Mouse (Mus musculus) splenic B cell, adult 2 months (primary cell): Measurements from ENCODE around the gene Abcc6.
A peak's percentile ranks its signal among the peaks of the same experiment; 100 is the strongest.
"Not testable (repeated sequence)": the region's sequence is repeated elsewhere in the genome, so short reads cannot be mapped to it uniquely, and the experiment has no call there.

Experiments
- DNase-seq: peaks from one replicate; pipeline ENCODE4 v3.0.0-alpha.2; 2011; ENCODE audit warnings: low read depth, low spot score
- H3K27me3 ChIP-seq: 2 replicates; pipeline ENCODE4 v1.6.1; 2012; ENCODE audit warnings: mild to moderate bottlenecking, low read length, moderate library complexity, mixed read lengths; ENCODE audit not compliant: control insufficient read depth, poor library complexity, insufficient read depth, severe bottlenecking
- H3K36me3 ChIP-seq: 2 replicates; pipeline ENCODE4 v1.6.1; 2012; ENCODE audit warnings: mild to moderate bottlenecking, low read length, moderate library complexity, mixed read lengths; ENCODE audit not compliant: control insufficient read depth, poor library complexity, insufficient read depth, severe bottlenecking

Gene Abcc6

GRCm38 (mm10) chr7:45935114-45935513 is 95.0 kb downstream of the Abcc6 start:
- H3K36me3 ChIP-seq, result no peaks in the 10 kb centered on the region
- H3K27me3 ChIP-seq, result no peaks in the 10 kb centered on the region
- DNase-seq, result peak; percentile 90

- DNase-seq, H3K36me3 ChIP-seq, H3K27me3 ChIP-seq: not testable (repeated sequence)
Measured at GRCm38 (mm10) chr7:45933766-45934165, 96.3 kb downstream of the Abcc6 start.

- no peak for DNase-seq
- Histone ChIP-seq H3K36me3 (no peaks in the 10 kb centered on the region), H3K27me3 (no peaks in the 10 kb centered on the region)
Measured at GRCm38 (mm10) chr7:45929688-45930087, 100.4 kb downstream of the Abcc6 start.

GRCm38 (mm10) chr7:45928626-45929295 is 101.3 kb downstream of the Abcc6 start:
- H3K27me3 ChIP-seq, result no peaks in the 10 kb centered on the region
- no peak for DNase-seq

GRCm38 (mm10) chr7:45924429-45924816 is 105.7 kb downstream of the Abcc6 start:
- Histone ChIP-seq H3K27me3 (no peaks in the 10 kb centered on the region), H3K36me3 (no peaks in the 10 kb centered on the region)
- DNase-seq, result peak; percentile 65

More at GRCm38 (mm10) chr7:45928626-45929295, 101.3 kb downstream of the Abcc6 start:
- H3K36me3 ChIP-seq, result no peaks in the 10 kb centered on the region

GRCm38 (mm10) chr7:45923762-45924428 is 106.2 kb downstream of the Abcc6 start, which contains the start of gene Ccdc114:
Gene Ccdc114 (plus strand): TSS chr7:45924072.
- Histone ChIP-seq H3K36me3 (peaks cover 3% of the 10 kb centered on the region; the same call in 1 of the 2 replicates), H3K27me3 (no peaks in the 10 kb centered on the region)
- DNase-seq, result peak; percentile 76

GRCm38 (mm10) chr7:45922928-45923761 is 107.0 kb downstream of the Abcc6 start:
- DNase-seq, result peak; percentile 99

GRCm38 (mm10) chr7:45921950-45922600 is 108.0 kb downstream of the Abcc6 start:
- H3K36me3 ChIP-seq, result peaks cover 9% of the 10 kb centered on the region; the same call in 1 of the 2 replicates
- DNase-seq, result peak; percentile 28
- no peaks in the 10 kb centered on the region for H3K27me3 ChIP-seq

More at GRCm38 (mm10) chr7:45922928-45923761, 107.0 kb downstream of the Abcc6 start:
- H3K36me3 ChIP-seq, result peaks cover 5% of the 10 kb centered on the region; the same call in 1 of the 2 replicates
- no peaks in the 10 kb centered on the region for H3K27me3 ChIP-seq

GRCm38 (mm10) chr7:45921242-45921621 is 108.9 kb downstream of the Abcc6 start, which contains the start of gene Emp3:
Gene Emp3 (minus strand): TSS chr7:45921404.
- DNase-seq, result peak; percentile 90
- peaks cover 9% of the 10 kb centered on the region; the same call in 1 of the 2 replicates for H3K36me3 ChIP-seq
- no peaks in the 10 kb centered on the region for H3K27me3 ChIP-seq

- H3K27me3 ChIP-seq, result no peaks in the 10 kb centered on the region
- DNase-seq, result peak; percentile 13
Measured at GRCm38 (mm10) chr7:45920583-45921241, 109.4 kb downstream of the Abcc6 start.

GRCm38 (mm10) chr7:45919761-45920160 is 110.3 kb downstream of the Abcc6 start:
- H3K27me3 ChIP-seq, result no peaks in the 10 kb centered on the region
- H3K36me3 ChIP-seq, result peaks cover 9% of the 10 kb centered on the region; the same call in 1 of the 2 replicates
- no peak for DNase-seq

More at GRCm38 (mm10) chr7:45920583-45921241, 109.4 kb downstream of the Abcc6 start:
- H3K36me3 ChIP-seq, result peaks cover 9% of the 10 kb centered on the region; the same call in 1 of the 2 replicates

- peaks cover 9% of the 10 kb centered on the region; the same call in 1 of the 2 replicates for H3K36me3 ChIP-seq
- H3K27me3 ChIP-seq, result no peaks in the 10 kb centered on the region
- DNase-seq, result peak; percentile 55
Measured at GRCm38 (mm10) chr7:45919083-45919671, 110.9 kb downstream of the Abcc6 start.

- no peak for DNase-seq
- no peaks in the 10 kb centered on the region for H3K27me3 ChIP-seq
- H3K36me3 ChIP-seq, result peaks cover 9% of the 10 kb centered on the region; the same call in 1 of the 2 replicates
Measured at GRCm38 (mm10) chr7:45917926-45918325, 112.2 kb downstream of the Abcc6 start.
